Mouse (Mus musculus) G1E (cell line): ENCODE measurements around the gene Esyt3. TPM values are rescaled to one million over a fixed set of nuclear protein-coding genes. Genes with fewer than 3 reads are reported as not detected.
A peak's percentile ranks its signal among the peaks of the same experiment; 100 is the strongest.

ENCODE experiments used
- ATAC-seq: 2 replicates; pipeline ENCODE4 v1.8.0; 2016; ENCODE audit warnings: mild to moderate bottlenecking; ENCODE audit not compliant: insufficient number of reproducible peaks, poor library complexity, low FRiP score, severe bottlenecking; ENCODE audit errors: extremely low read depth
- DNase-seq: peaks from one replicate; pipeline ENCODE4 v3.0.0; 2012; ENCODE audit warnings: low spot score
- H3K27me3 ChIP-seq: 2 replicates; pipeline ENCODE4 v1.6.1; 2012; ENCODE audit warnings: mild to moderate bottlenecking, low read length, inconsistent platforms; ENCODE audit not compliant: insufficient read depth
- H3K36me3 ChIP-seq: replicated peaks from 2 replicates; pipeline ENCODE3; 2012; ENCODE audit warnings: mild to moderate bottlenecking, inconsistent platforms
- H3K4me1 ChIP-seq: 2 replicates; pipeline ENCODE4 v1.6.1; 2012; ENCODE audit warnings: low read depth, low read length, inconsistent platforms, mixed read lengths; ENCODE audit not compliant: insufficient read depth
- H3K4me3 ChIP-seq: 2 replicates; pipeline ENCODE4 v1.5.1; 2012; ENCODE audit warnings: low read depth, mild to moderate bottlenecking, inconsistent platforms, low read length, moderate library complexity, mixed read lengths
- H3K9me3 ChIP-seq: replicated peaks from 2 replicates; pipeline ENCODE4 v1.6.1; 2012; ENCODE audit warnings: inconsistent platforms
- CTCF ChIP-seq: IDR thresholded peaks from 2 replicates; pipeline ENCODE4 v1.5.1; 2012; ENCODE audit warnings: low read depth, low read length, inconsistent platforms, mixed read lengths
- GATA1 ChIP-seq: IDR thresholded peaks from 2 replicates; pipeline ENCODE4 v1.6.1; 2012; ENCODE audit warnings: borderline replicate concordance, low read length, inconsistent platforms, mixed read lengths
- GATA2 ChIP-seq: IDR thresholded peaks from 2 replicates; pipeline ENCODE4 v1.6.1; 2012; ENCODE audit warnings: low read depth, low read length, inconsistent platforms, borderline replicate concordance
- POLR2AphosphoS5 ChIP-seq: IDR thresholded peaks from 2 replicates; pipeline ENCODE4 v1.6.1; 2012; ENCODE audit warnings: low read depth, low read length, inconsistent platforms; ENCODE audit not compliant: insufficient replicate concordance
- TAL1 ChIP-seq: conservative IDR thresholded peaks from 2 replicates; pipeline ENCODE4 v1.6.1; 2012; ENCODE audit warnings: low read depth, low read length, inconsistent platforms, mixed read lengths
- polyA plus RNA-seq: library from polyadenylated mRNA; stranded (reverse); fragments of >175 nt; gene quantifications from 2 replicates; pipeline ENCODE4 v1.2.3, GENCODE M21; 2012
- total RNA-seq, 2 experiments: library from RNA; stranded (forward) in 1 of 2; stranded (reverse) in 1 of 2; fragments of 200-1000 nt in 1 of 2; fragments of >200 nt in 1 of 2; fragmentation: Nextera tagmentation in 1 of 2; gene quantifications; 2 replicates each; pipeline ENCODE4 v1.2.3; 2014 to 2017

Gene Esyt3
- total and polyA plus RNA-seq, 3 experiments, result 0.49 TPM; not detected in 2

DNA sequence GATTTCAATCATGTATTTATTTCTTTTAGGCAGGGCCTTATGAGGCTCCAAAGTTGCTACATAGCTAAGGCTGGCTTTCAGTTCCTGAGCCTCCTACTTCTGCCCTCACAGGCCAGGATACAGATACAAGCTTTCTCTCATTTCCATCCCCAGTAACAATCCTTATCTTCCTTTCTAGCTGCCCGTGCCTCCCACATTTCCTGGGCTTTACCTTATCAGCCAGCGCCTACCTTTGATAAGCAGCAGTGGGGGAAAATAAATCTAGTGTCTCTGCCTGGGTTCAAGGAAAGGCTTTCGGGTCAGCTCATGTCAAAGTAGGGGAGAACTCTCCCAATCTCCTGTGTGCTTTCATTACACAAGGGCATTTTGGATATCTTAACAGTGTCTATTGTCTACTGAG is 16.8 kb downstream of the Esyt3 start:
- 0 out of 2 replicates have a peak, but pooled peaks have one; percentile 11 for TF ChIP-seq TAL1
- no peak for TF ChIP-seq GATA2
- Histone ChIP-seq H3K4me3 (no peak overlapping the region), H3K36me3 (no peaks in the 10 kb centered on the region), H3K27me3 (peaks cover 26% of the 10 kb centered on the region), H3K4me1 (peaks cover 54% of the 10 kb centered on the region), H3K9me3 (no peaks in the 10 kb centered on the region)
- DNase-seq (no peak), ATAC-seq (peak; percentile 41; the same call in 1 of the 2 replicates)

DNA sequence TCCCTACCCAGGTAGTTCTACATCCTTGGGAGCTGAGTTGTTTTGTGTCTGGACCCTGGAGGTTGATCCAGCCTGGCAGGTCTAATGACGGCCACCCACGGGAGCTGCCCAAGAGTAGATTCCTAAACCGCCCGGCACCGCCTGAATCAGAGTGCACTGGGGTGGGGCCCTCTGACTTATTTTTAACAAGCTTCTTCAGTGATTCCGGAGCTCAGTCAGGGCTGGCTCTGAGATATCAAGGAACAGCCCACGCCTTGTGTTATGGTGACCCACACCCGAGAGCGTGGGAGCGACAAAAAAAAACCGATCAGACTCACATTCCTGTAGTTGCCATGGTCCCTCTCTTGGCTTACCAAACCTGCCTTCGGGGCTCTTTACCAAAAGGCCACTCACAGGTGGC is 18.2 kb downstream of the Esyt3 start:
- ATAC-seq, result no peak
- DNase-seq, result no peak
- Histone ChIP-seq H3K4me1 (peaks cover 43% of the 10 kb centered on the region), H3K9me3 (no peaks in the 10 kb centered on the region), H3K27me3 (peaks cover 35% of the 10 kb centered on the region), H3K36me3 (no peaks in the 10 kb centered on the region), H3K4me3 (no peak overlapping the region)
- no peak for TF ChIP-seq CTCF
- TF ChIP-seq POLR2AphosphoS5, result no peak
- TF ChIP-seq TAL1, result no peak
- TF ChIP-seq GATA1, result no peak
- no peak for TF ChIP-seq GATA2

DNA sequence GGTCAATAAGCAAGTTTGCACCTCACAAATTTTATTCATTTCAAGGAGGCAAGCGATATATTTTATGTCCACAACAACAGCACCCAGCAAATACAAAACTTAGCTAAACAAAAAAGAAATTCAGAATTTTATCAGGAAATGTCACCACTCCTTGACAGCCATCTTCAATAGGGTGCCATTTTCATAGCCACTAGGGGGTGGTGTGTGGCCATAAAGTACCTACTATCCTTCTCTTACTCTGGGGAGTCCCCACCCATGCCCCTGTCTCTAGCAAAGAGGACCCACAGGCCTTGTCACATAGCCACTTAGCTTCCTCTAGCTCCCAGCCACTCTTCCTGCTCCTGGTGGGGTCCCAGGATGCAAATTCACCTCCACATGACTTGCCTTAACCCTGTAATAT is 19.2 kb downstream of the Esyt3 start:
- no peak for DNase-seq
- TF ChIP-seq GATA2 (no peak), POLR2AphosphoS5 (no peak), GATA1 (no peak), TAL1 (no peak), CTCF (no peak)
- H3K36me3 ChIP-seq, result no peaks in the 10 kb centered on the region
- peaks cover 40% of the 10 kb centered on the region for H3K4me1 ChIP-seq
- no peaks in the 10 kb centered on the region for H3K9me3 ChIP-seq
- H3K27me3 ChIP-seq, result peaks cover 37% of the 10 kb centered on the region
- no peak for ATAC-seq
- H3K4me3 ChIP-seq, result no peak overlapping the region

DNA sequence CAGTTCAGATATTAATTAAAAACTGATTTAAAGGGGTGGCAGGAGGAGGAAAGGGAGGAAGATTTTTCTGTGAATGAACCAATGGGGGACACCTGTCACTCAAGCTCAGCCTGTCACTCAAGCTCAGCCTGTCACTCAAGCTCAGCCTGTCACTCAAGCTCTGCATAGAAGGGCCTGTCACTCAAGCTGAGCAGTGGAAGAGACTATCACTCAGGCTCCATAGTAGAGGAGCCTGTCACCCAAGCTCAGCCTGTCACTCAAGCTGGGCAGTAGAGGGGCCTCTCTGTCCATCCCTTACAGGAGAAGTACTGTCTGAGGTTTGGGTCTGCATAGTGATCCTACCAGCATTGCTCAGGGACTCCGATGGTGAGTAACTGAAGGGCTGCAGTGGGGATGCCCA is 20.1 kb downstream of the Esyt3 start:
- H3K27me3 ChIP-seq, result peaks cover 39% of the 10 kb centered on the region
- no peak for TF ChIP-seq CTCF
- no peak for TF ChIP-seq GATA1
- TF ChIP-seq POLR2AphosphoS5, result no peak
- TF ChIP-seq TAL1, result no peak
- TF ChIP-seq GATA2, result no peak

DNA sequence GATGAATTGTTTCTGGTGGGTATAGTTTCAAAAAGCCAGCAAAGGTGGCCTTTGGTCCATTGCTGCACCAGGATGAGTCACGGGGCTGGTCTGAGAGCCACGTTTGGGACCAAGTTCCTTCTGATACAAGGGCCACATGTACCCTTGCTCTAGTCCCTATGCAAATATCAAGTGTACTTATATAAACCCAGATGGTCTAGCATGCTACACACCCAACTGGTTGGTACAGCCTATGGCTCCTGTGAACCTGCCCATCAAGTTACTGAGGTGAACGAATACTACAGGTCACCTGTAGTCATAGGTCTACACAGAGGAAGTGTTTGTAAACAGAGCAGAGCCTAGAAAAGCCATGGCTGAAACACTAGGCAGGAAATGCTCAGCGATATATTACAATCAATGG is 21.8 kb downstream of the Esyt3 start:
- H3K9me3 ChIP-seq, result no peaks in the 10 kb centered on the region
- H3K27me3 ChIP-seq, result peaks cover 47% of the 10 kb centered on the region
- no peak for DNase-seq
- peaks cover 20% of the 10 kb centered on the region for H3K4me1 ChIP-seq
- H3K4me3 ChIP-seq, result no peak overlapping the region
- no peak for ATAC-seq
- no peak for TF ChIP-seq POLR2AphosphoS5
- no peak for TF ChIP-seq TAL1
- no peak for TF ChIP-seq GATA1
- TF ChIP-seq GATA2, result no peak
- H3K36me3 ChIP-seq, result no peaks in the 10 kb centered on the region

More for the DNA sequence above, 20.1 kb downstream of the Esyt3 start:
- no peak for ATAC-seq
- peaks cover 32% of the 10 kb centered on the region for H3K4me1 ChIP-seq
- no peaks in the 10 kb centered on the region for H3K36me3 ChIP-seq
- H3K9me3 ChIP-seq, result no peaks in the 10 kb centered on the region
- DNase-seq, result no peak
- no peak overlapping the region for H3K4me3 ChIP-seq

DNA sequence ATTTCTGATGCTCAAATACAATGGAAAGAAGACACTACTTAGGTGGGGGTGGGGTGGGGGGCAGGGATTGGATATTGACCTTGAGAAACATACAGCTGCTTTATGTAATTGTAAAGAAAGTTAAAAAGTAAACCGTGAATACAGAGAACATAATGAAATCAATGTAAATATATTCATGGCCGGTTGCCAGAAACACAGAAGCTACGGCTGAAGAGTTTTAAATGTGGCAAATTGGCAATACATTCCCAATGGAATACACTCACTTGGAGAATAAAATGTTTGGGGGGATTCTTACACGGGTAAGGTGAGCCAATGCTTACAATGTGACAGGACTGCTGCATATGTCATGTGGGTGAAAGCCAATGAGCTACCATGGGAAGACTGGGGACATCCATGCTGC is 31.5 kb downstream of the Esyt3 start:
- TF ChIP-seq GATA1 (no peak), TAL1 (no peak), CTCF (no peak), GATA2 (no peak), POLR2AphosphoS5 (no peak)
- Histone ChIP-seq H3K9me3 (no peaks in the 10 kb centered on the region), H3K4me1 (no peaks in the 10 kb centered on the region; the same call in none of the 2 replicates), H3K36me3 (no peaks in the 10 kb centered on the region), H3K4me3 (no peak overlapping the region), H3K27me3 (peaks cover 73% of the 10 kb centered on the region)
- no peak for DNase-seq
- ATAC-seq, result no peak

DNA sequence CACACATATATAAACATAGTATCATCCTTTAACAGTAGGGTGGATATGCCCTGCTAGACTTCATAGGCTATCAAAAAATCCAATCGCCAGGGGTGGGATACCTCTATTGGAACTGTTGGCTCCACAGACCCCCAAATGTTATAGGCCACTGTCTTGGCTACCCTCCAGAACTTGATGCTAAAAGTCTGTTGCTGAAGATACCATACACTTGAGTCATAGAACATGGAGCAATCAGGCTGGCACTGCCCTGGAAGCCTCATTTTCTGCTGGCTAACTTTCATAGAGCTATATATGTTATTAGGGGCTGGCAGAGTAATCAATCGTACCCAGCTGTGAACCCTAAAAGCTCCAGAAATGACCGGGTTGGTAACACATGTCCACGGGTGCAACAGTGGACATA is 32.4 kb downstream of the Esyt3 start:
- Histone ChIP-seq H3K4me1 (no peaks in the 10 kb centered on the region; the same call in none of the 2 replicates), H3K36me3 (no peaks in the 10 kb centered on the region), H3K9me3 (no peaks in the 10 kb centered on the region), H3K4me3 (no peak overlapping the region), H3K27me3 (peaks cover 73% of the 10 kb centered on the region)
- ATAC-seq, result 0 out of 2 replicates have a peak, but pooled peaks have one; percentile 6
- TF ChIP-seq GATA2 (no peak), TAL1 (no peak)
- DNase-seq, result no peak
